Mouse (Mus musculus): ENCODE measurements at regions not wholly inside any gene's neighbourhood (a gene's known extent, or its start where the extent isn't known, plus 50 kb on each side); places are given as distances from the start of the nearest gene placed in this dataset.

DNA sequence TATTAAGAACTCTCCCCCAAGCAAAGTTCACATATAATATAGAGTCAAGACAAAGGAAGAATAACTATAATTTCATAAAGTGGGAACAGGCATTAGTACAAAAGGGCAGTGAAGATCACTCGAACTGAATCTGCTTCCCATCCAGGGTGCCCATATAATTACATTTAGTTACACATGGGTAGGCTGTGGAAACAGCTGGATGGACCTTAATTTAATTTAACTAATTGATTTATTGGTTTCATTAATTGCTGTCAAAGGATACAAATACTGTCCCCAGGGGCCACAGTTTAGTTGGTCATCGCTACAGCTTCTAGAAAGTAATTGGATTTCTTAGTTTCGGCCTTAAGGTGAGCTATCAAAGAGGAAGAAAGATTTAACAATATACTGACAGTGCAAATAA is 91.4 kb upstream of the Col1a2 start:
- Histone ChIP-seq H3K4me3 (no peak overlapping the region), H3K4me2 (replicated peaks) (no peak overlapping the region), H3K9me3 (no peaks in the 10 kb centered on the region), H3K27me3 (no peaks in the 10 kb centered on the region), H3K36me3 (no peaks in the 10 kb centered on the region), H3K27ac (no peak overlapping the region), H3K4me1 (peaks cover 4% of the 10 kb centered on the region; the same call in 1 of the 2 replicates), H3K9ac (no peak overlapping the region)
- ATAC-seq (ENCODE audit: insufficient number of reproducible peaks, insufficient read depth, low FRiP score, low TSS enrichment): no peak
- WGBS: 62% methylated on average over 3 of the region's 3 CpGs

DNA sequence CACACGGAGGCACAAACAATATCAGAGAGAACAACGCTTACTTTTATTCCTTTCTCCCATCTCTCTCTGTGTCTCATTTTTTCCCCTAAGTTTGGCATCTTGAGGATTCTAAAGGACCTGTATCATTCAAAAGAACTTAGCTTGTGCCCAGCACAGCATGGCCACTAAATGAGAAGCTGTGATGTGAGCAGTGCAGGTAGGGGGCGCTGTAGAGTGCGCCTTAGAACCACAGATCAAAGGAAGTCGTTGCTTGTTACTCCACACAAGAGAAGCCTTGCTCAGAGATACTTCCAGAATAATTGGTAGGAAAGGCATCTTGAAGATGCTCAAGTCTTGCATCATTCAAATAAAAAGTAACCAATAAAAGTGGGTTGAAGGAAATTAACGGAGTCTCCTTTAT is 90.4 kb upstream of the Col1a2 start:
- no peak for ATAC-seq (ENCODE audit: insufficient number of reproducible peaks, insufficient read depth, low FRiP score, low TSS enrichment)
- Histone ChIP-seq H3K36me3 (no peaks in the 10 kb centered on the region), H3K4me3 (no peak overlapping the region), H3K4me1 (peaks cover 7% of the 10 kb centered on the region; the same call in 1 of the 2 replicates), H3K9me3 (no peaks in the 10 kb centered on the region), H3K27ac (no peak overlapping the region), H3K27me3 (no peaks in the 10 kb centered on the region), H3K9ac (no peak overlapping the region), H3K4me2 (replicated peaks) (no peak overlapping the region)
- 45% methylated on average over 6 of the region's 6 CpGs for WGBS

- no peak overlapping the region for H3K4me3 ChIP-seq
- no peaks in the 10 kb centered on the region for H3K36me3 ChIP-seq
- no peaks in the 10 kb centered on the region for H3K9me3 ChIP-seq
- no peak overlapping the region for H3K4me2 ChIP-seq (replicated peaks)
- WGBS: 53% methylated on average over 7 of the region's 7 CpGs
- H3K27ac ChIP-seq: no peak overlapping the region
- no peak overlapping the region for H3K9ac ChIP-seq
- ATAC-seq (ENCODE audit: insufficient number of reproducible peaks, insufficient read depth, low FRiP score, low TSS enrichment): no peak
- H3K4me1 ChIP-seq: peaks cover 7% of the 10 kb centered on the region; the same call in 1 of the 2 replicates
- no peaks in the 10 kb centered on the region for H3K27me3 ChIP-seq
Measured at GRCm38 (mm10) chr6:4415206-4415605, 89.4 kb upstream of the Col1a2 start.

- 19% methylated on average over 6 of the region's 6 CpGs for WGBS
Measured at GRCm38 (mm10) chr6:4417247-4417709, 87.3 kb upstream of the Col1a2 start.

GRCm38 (mm10) chr6:4418376-4418775 is 86.2 kb upstream of the Col1a2 start:
- ATAC-seq (ENCODE audit: insufficient number of reproducible peaks, insufficient read depth, low FRiP score, low TSS enrichment): no peak
- no peaks in the 10 kb centered on the region for H3K36me3 ChIP-seq
- 40% methylated on average over 10 of the region's 10 CpGs for WGBS
- H3K27ac ChIP-seq: no peak overlapping the region
- H3K4me3 ChIP-seq: no peak overlapping the region
- H3K9ac ChIP-seq: no peak overlapping the region
- H3K9me3 ChIP-seq: no peaks in the 10 kb centered on the region
- peaks cover 7% of the 10 kb centered on the region; the same call in 1 of the 2 replicates for H3K4me1 ChIP-seq
- H3K27me3 ChIP-seq: no peaks in the 10 kb centered on the region
- no peak overlapping the region for H3K4me2 ChIP-seq (replicated peaks)

More at GRCm38 (mm10) chr6:4417247-4417709, 87.3 kb upstream of the Col1a2 start:
- Histone ChIP-seq H3K27me3 (no peaks in the 10 kb centered on the region), H3K4me1 (peaks cover 7% of the 10 kb centered on the region; the same call in 1 of the 2 replicates), H3K4me3 (no peak overlapping the region), H3K9me3 (no peaks in the 10 kb centered on the region), H3K27ac (peak overlapping the region; percentile 63), H3K4me2 (replicated peaks) (peak overlapping the region; percentile 37), H3K36me3 (no peaks in the 10 kb centered on the region), H3K9ac (no peak overlapping the region)
- ATAC-seq (ENCODE audit: insufficient number of reproducible peaks, insufficient read depth, low FRiP score, low TSS enrichment): peak; percentile 80

GRCm38 (mm10) chr6:4418941-4419351 is 85.7 kb upstream of the Col1a2 start:
- Histone ChIP-seq H3K27ac (no peak overlapping the region), H3K4me2 (replicated peaks) (no peak overlapping the region), H3K36me3 (no peaks in the 10 kb centered on the region), H3K9me3 (no peaks in the 10 kb centered on the region), H3K4me3 (no peak overlapping the region), H3K4me1 (peaks cover 7% of the 10 kb centered on the region; the same call in 1 of the 2 replicates), H3K9ac (no peak overlapping the region), H3K27me3 (no peaks in the 10 kb centered on the region)
- WGBS: 72% methylated on average over 5 of the region's 5 CpGs
- ATAC-seq (ENCODE audit: insufficient number of reproducible peaks, insufficient read depth, low FRiP score, low TSS enrichment): no peak

- Histone ChIP-seq H3K9ac (no peak overlapping the region), H3K27ac (no peak overlapping the region), H3K4me2 (replicated peaks) (no peak overlapping the region), H3K27me3 (no peaks in the 10 kb centered on the region), H3K36me3 (no peaks in the 10 kb centered on the region), H3K4me3 (no peak overlapping the region), H3K4me1 (peaks cover 7% of the 10 kb centered on the region; the same call in 1 of the 2 replicates), H3K9me3 (no peaks in the 10 kb centered on the region)
- ATAC-seq (ENCODE audit: insufficient number of reproducible peaks, insufficient read depth, low FRiP score, low TSS enrichment): no peak
- 80% methylated on average over 7 of the region's 7 CpGs for WGBS
Measured at GRCm38 (mm10) chr6:4421466-4421865, 83.1 kb upstream of the Col1a2 start.

GRCm38 (mm10) chr6:4427122-4427521 is 77.5 kb upstream of the Col1a2 start:
- no peaks in the 10 kb centered on the region for H3K36me3 ChIP-seq
- ATAC-seq (ENCODE audit: insufficient number of reproducible peaks, insufficient read depth, low FRiP score, low TSS enrichment): no peak
- no peaks in the 10 kb centered on the region for H3K4me1 ChIP-seq
- H3K9ac ChIP-seq: no peak overlapping the region
- no peak overlapping the region for H3K4me3 ChIP-seq
- WGBS: 94% methylated on average over 4 of the region's 4 CpGs
- H3K27me3 ChIP-seq: no peaks in the 10 kb centered on the region
- no peak overlapping the region for H3K27ac ChIP-seq
- no peaks in the 10 kb centered on the region for H3K9me3 ChIP-seq
- no peak overlapping the region for H3K4me2 ChIP-seq (replicated peaks)

- H3K27ac ChIP-seq: no peak overlapping the region
- H3K4me2 ChIP-seq (replicated peaks): no peak overlapping the region
- H3K9ac ChIP-seq: no peak overlapping the region
- 39% methylated on average over 1 of the region's 1 CpGs for WGBS
- H3K27me3 ChIP-seq: no peaks in the 10 kb centered on the region
- ATAC-seq (ENCODE audit: insufficient number of reproducible peaks, insufficient read depth, low FRiP score, low TSS enrichment): no peak
- H3K4me1 ChIP-seq: no peaks in the 10 kb centered on the region
- no peaks in the 10 kb centered on the region for H3K36me3 ChIP-seq
- no peak overlapping the region for H3K4me3 ChIP-seq
- no peaks in the 10 kb centered on the region for H3K9me3 ChIP-seq
Measured at GRCm38 (mm10) chr6:4430704-4431310, 73.8 kb upstream of the Col1a2 start.

DNA sequence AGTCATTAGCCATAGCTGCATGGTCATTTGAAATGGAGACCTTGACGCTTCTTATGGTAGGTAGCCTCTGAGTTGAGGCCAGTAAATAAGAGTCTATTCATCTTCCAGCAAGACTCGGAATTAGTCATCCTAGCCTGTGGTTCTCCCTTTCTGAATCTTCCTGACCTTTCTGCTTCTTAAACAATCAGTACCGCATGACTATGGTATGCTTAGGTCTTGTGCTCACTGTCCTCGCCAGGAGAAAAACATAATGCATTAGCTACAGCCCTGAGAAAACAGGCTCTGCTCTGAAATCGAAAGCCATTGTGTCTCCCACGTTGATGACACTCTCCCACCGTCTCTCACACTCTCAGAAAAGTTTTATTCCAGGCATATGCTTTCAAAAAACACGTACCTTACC is 72.4 kb upstream of the Col1a2 start:
- H3K27me3 ChIP-seq: no peaks in the 10 kb centered on the region
- H3K4me2 ChIP-seq (replicated peaks): no peak overlapping the region
- H3K36me3 ChIP-seq: no peaks in the 10 kb centered on the region
- no peak overlapping the region for H3K4me3 ChIP-seq
- H3K27ac ChIP-seq: no peak overlapping the region
- no peak overlapping the region for H3K9ac ChIP-seq
- H3K9me3 ChIP-seq: no peaks in the 10 kb centered on the region
- WGBS: 85% methylated on average over 8 of the region's 8 CpGs
- no peaks in the 10 kb centered on the region for H3K4me1 ChIP-seq
- ATAC-seq (ENCODE audit: insufficient number of reproducible peaks, insufficient read depth, low FRiP score, low TSS enrichment): no peak

- Histone ChIP-seq H3K9ac (no peak overlapping the region), H3K27ac (peak overlapping the region; percentile 12; the same call in 1 of the 2 replicates), H3K4me3 (no peak overlapping the region), H3K36me3 (no peaks in the 10 kb centered on the region), H3K9me3 (no peaks in the 10 kb centered on the region), H3K4me2 (replicated peaks) (no peak overlapping the region), H3K4me1 (no peaks in the 10 kb centered on the region), H3K27me3 (no peaks in the 10 kb centered on the region)
- ATAC-seq (ENCODE audit: insufficient number of reproducible peaks, insufficient read depth, low FRiP score, low TSS enrichment): no peak
- WGBS: 54% methylated on average over 4 of the region's 4 CpGs
Measured at GRCm38 (mm10) chr6:4436439-4436838, 68.2 kb upstream of the Col1a2 start.

- Histone ChIP-seq H3K27me3 (no peaks in the 10 kb centered on the region), H3K9me3 (no peaks in the 10 kb centered on the region), H3K36me3 (no peaks in the 10 kb centered on the region), H3K4me1 (no peaks in the 10 kb centered on the region), H3K9ac (no peak overlapping the region), H3K27ac (peak overlapping the region; percentile 80), H3K4me3 (no peak overlapping the region), H3K4me2 (replicated peaks) (no peak overlapping the region)
- ATAC-seq (ENCODE audit: insufficient number of reproducible peaks, insufficient read depth, low FRiP score, low TSS enrichment): no peak
- 68% methylated on average over 1 of the region's 1 CpGs for WGBS
Measured at GRCm38 (mm10) chr6:4436874-4437273, 67.7 kb upstream of the Col1a2 start.
